Comparison of ENCODE assay signal across 9 mouse cellular contexts in genomic region chr9:95667836-95668235, GRCm38 (mm10). TPM values are rescaled to one million over a fixed set of nuclear protein-coding genes. Genes with fewer than 3 reads are reported as not detected.
DNase-seq lines count a peak whose midpoint lies in the region; TF ChIP-seq lines count a peak whose summit lies in the region.
"Had no signal": no experiment of that assay in that cellular context is flagged by ENCODE, and none has a peak within 500 bp of the region (broad histone marks: within the 10 kb centered on the region; RNA-seq: fewer than 3 reads in every experiment).

No protein-coding gene starts in this region.

- peak overlapping the region; percentile 2; the same call in 1 of the 2 replicates for H3K4me3 ChIP-seq in gastrocnemius, adult 2 months
- H3K4me3 ChIP-seq: myocyte had no signal

- peak; percentile 73 for DNase-seq in adrenal gland, postnatal 14 days
- DNase-seq in brain, adult 2 months (ENCODE audit: low read depth, low spot score): peak; percentile 88
- peak; percentile 72 for DNase-seq in gastrocnemius, adult 2 months
- DNase-seq in kidney, adult 8-10 months: peak; percentile 29 to 60
- peak; percentile 90 for DNase-seq in left cerebral cortex, postnatal 4 days
- DNase-seq in thymus, postnatal 14 days: no peak
- DNase-seq in B cell, adult 2 months: no peak

- intact Hi-C loops in gastrocnemius, adult 2 months (cut with DNase I): no loop called here
- intact Hi-C loops in left cerebral cortex, postnatal 4 days (cut with DNase I): no loop called here

- peak overlapping the region; percentile 38 for H3K27ac ChIP-seq in gastrocnemius, adult 2 months

- TF ChIP-seq CTCF in gastrocnemius, adult 2 months (IDR thresholded peaks at IDR 0.05): no peak

RNA-seq across cellular contexts. Expression of gene Pcolce2, which starts 30.4 kb away (rescaled TPM):
- 3.4 and 5.0 TPM in 2 replicates for total RNA-seq in adrenal gland, postnatal 14 days (2021)
- 10 to 100 TPM in 1 of 2 experiments, 1 to 10 TPM in 1; 8.2 to 13.7 TPM for total RNA-seq in gastrocnemius, adult 2 months (2021)
- total RNA-seq in left cerebral cortex, postnatal 4 days (2021): 1 to 10 TPM in 1 of 2 experiments, under 1 TPM in 1; 0.62 to 1.3 TPM
- total RNA-seq: hematopoietic stem cell, adult 5-6 weeks had no signal

Comparison
In these comparisons a context has a peak if more than half of its experiments do, and no peak if none do; other contexts are left out.
1. DNase-seq: peak in adrenal gland, postnatal 14 days (single experiment), brain, adult 2 months (single experiment), gastrocnemius, adult 2 months (single experiment), kidney, adult 8-10 months (2 of 2) and left cerebral cortex, postnatal 4 days (single experiment); none in thymus, postnatal 14 days (single experiment) and B cell, adult 2 months (0 of 2).